12 mouse cellular contexts compared by ENCODE assay signal in genomic region chr14:17484866-17485265, GRCm38 (mm10).
"Had no signal": no experiment of that assay in that cellular context is flagged by ENCODE, and none has a peak within 500 bp of the region (broad histone marks: within the 10 kb centered on the region; RNA-seq: fewer than 3 reads in every experiment).

No protein-coding gene starts in this region.

- DNase-seq: left cerebral cortex, postnatal 4 days; liver; liver, embryonic 13.5 days; liver, postnatal 0 days; lung, adult 18-20 months; lung, adult 2 months; lung, embryonic 14.5 days; lung, postnatal 10 days; lung, postnatal 14 days; lung, postnatal 36 days; lung, postnatal 4 days; midbrain, embryonic 14.5 days had no signal
